Mouse (Mus musculus): Measurements from ENCODE around the gene Pds5b. TPM values are rescaled to one million over a fixed set of nuclear protein-coding genes. Genes with fewer than 3 reads are reported as not detected.
"Not testable (repeated sequence)": the region's sequence is repeated elsewhere in the genome, so short reads cannot be mapped to it uniquely, and the experiment has no call there.

The Pds5b gene
- polyA plus RNA-seq (2014; fragmentation: Nextera tagmentation; extraction: Ambion mirVana) = 31.8 and 38.0 TPM in 2 replicates

DNA sequence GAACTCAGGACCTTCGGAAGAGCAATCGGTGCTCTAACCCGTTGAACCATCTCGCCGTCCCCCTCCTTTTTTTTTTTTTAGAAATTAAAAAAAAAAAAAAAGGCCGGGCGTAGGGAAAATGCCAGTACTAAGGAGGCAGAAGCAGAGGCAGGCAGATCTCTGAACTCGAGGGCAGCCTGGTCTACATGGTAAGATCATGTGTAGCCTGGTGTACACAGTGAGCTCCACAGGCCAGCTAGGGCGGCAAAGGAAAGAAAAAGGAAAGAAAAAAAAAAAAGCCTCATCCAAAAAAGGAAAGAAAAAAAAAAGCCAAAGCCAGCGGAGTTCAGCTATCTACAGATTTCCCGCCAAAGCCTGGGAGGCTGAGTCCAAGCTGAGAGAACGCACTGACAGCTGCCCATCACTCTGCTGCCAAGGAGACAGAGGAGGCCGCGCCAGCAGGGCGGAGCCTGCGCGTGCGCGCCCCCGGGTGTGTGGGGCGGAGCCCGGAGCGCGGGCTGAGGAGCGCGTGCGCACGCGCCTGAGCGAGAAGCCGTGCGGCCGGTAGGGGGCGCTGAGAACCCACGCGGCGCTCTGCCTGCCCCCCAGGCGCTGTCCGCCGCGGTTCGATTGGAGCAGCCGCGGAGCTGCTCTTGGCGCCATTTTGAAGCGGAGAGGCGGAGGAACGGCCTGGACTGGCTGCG, at the start of gene Pds5b:
Gene Pds5b, plus strand, starts transcription at position 587 of the 683 bp plus-strand sequence.
- H3K9me3 ChIP-seq (replicated peaks; ENCODE audit: control insufficient read depth, low read length) = no peaks in the 10 kb centered on the region
- H3K9ac ChIP-seq (ENCODE audit: low read length) = peak within 1 kb of the TSS; percentile 93
- peak within 1 kb of the TSS; percentile 58 for H3K4me2 ChIP-seq (ENCODE audit: low read length)
- DNase-seq (ENCODE audit: low spot score) = peak; percentile 97
- H3K27me3 ChIP-seq (replicated peaks; ENCODE audit: control insufficient read depth, insufficient read depth, low read length) = no peaks in the 10 kb centered on the region
- peak within 1 kb of the TSS; percentile 96 for H3K27ac ChIP-seq (ENCODE audit: low read depth, low read length)
- ATAC-seq = peak; percentile 97
- H3K36me3 ChIP-seq (ENCODE audit: control insufficient read depth, insufficient read depth, low read length) = no peaks in the 10 kb centered on the region
- WGBS = 13% methylated on average over 48 of the region's 49 CpGs
- H3K4me3 ChIP-seq (ENCODE audit: low read depth, low read length) = peak within 1 kb of the TSS; percentile 89
- H3K4me1 ChIP-seq (ENCODE audit: control insufficient read depth, insufficient read depth, low read length) = peaks cover 6% of the 10 kb centered on the region

DNA sequence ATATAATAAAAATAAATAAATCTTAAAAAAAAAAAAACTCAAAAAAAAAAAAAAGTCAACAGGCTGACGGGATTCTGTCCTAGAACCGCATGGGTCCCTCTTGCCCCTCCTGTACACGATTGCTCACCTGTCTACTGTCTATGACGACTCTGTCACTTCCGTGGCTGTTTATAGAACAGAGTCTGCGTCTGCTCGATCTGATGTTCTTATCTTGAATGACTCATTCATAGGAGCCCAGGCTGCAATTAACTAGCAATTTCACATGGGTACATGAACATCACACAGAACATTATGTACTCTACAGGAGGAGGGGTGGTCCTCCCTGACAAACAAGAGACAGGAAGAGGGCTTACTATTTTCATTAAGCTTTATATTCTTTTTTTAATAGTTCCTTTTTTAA, 48.0 kb upstream of the Pds5b start:
- Histone ChIP-seq H3K4me2 (ENCODE audit: low read length) (no peak overlapping the region), H3K27me3 (replicated peaks; ENCODE audit: control insufficient read depth, insufficient read depth, low read length) (no peaks in the 10 kb centered on the region), H3K36me3 (ENCODE audit: control insufficient read depth, insufficient read depth, low read length) (no peaks in the 10 kb centered on the region), H3K9me3 (replicated peaks; ENCODE audit: control insufficient read depth, low read length) (no peaks in the 10 kb centered on the region), H3K27ac (ENCODE audit: low read depth, low read length) (no peak overlapping the region), H3K9ac (ENCODE audit: low read length) (no peak overlapping the region), H3K4me3 (ENCODE audit: low read depth, low read length) (no peak overlapping the region), H3K4me1 (ENCODE audit: control insufficient read depth, insufficient read depth, low read length) (no peaks in the 10 kb centered on the region)
- 95% methylated on average over 7 of the region's 7 CpGs for WGBS
- ATAC-seq = no peak
- DNase-seq (ENCODE audit: low spot score) = no peak

DNA sequence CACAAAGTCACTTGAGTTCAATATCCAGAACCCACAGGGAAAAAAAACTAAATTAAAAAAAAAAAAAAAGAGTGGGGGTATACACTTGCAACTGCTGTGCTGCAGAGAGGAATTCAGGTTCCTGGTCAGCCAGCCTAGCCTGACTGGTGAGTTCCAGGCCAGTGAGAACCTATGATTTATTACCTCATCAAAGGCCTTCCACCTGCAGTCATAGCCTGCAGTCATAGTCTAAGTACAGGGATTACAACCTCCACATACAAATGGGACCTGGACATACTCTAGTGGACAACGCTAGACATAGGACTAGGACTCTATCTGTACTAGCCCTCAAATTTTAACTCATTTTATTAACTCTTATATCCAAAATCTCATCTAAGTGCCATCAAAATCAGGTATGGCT, 44.3 kb upstream of the Pds5b start:
- ATAC-seq = no peak
- H3K27ac ChIP-seq (ENCODE audit: low read depth, low read length) = no peak overlapping the region
- no peak overlapping the region for H3K4me3 ChIP-seq (ENCODE audit: low read depth, low read length)
- H3K4me2 ChIP-seq (ENCODE audit: low read length) = no peak overlapping the region
- H3K27me3 ChIP-seq (replicated peaks; ENCODE audit: control insufficient read depth, insufficient read depth, low read length) = no peaks in the 10 kb centered on the region
- DNase-seq (ENCODE audit: low spot score) = no peak
- no peaks in the 10 kb centered on the region for H3K9me3 ChIP-seq (replicated peaks; ENCODE audit: control insufficient read depth, low read length)
- H3K36me3 ChIP-seq (ENCODE audit: control insufficient read depth, insufficient read depth, low read length) = no peaks in the 10 kb centered on the region
- H3K9ac ChIP-seq (ENCODE audit: low read length) = no peak overlapping the region
- WGBS = 100% methylated on average over 1 of the region's 1 CpGs
- no peaks in the 10 kb centered on the region for H3K4me1 ChIP-seq (ENCODE audit: control insufficient read depth, insufficient read depth, low read length)

DNA sequence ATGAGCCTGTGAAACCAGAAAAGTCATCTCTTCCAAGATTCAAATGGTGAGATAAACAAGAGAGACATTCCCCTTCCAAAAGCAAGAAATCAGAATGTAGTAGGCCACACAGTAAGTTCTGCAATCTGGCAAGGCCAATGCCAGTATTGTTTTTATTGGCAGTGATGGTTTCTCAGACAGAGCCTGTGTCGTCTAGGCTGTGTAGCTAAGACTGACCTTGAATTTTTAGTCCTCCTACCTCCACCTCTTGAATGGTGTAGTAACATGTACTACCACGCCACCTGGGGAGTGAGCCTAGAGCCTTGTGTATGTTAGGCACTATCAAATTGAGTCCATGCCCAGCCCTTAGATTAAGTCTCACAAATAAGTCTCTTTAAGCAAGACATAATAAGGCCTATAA, 43.8 kb upstream of the Pds5b start:
- H3K9me3 ChIP-seq (replicated peaks; ENCODE audit: control insufficient read depth, low read length) = no peaks in the 10 kb centered on the region
- H3K4me1 ChIP-seq (ENCODE audit: control insufficient read depth, insufficient read depth, low read length) = no peaks in the 10 kb centered on the region
- H3K4me2 ChIP-seq (ENCODE audit: low read length) = no peak overlapping the region
- DNase-seq (ENCODE audit: low spot score) (no peak), ATAC-seq (no peak)
- WGBS = 90% methylated on average over 2 of the region's 2 CpGs
- H3K27ac ChIP-seq (ENCODE audit: low read depth, low read length) = no peak overlapping the region
- no peak overlapping the region for H3K9ac ChIP-seq (ENCODE audit: low read length)
- H3K36me3 ChIP-seq (ENCODE audit: control insufficient read depth, insufficient read depth, low read length) = peaks cover under 1% of the 10 kb centered on the region; the same call in 1 of the 2 replicates
- no peak overlapping the region for H3K4me3 ChIP-seq (ENCODE audit: low read depth, low read length)
- H3K27me3 ChIP-seq (replicated peaks; ENCODE audit: control insufficient read depth, insufficient read depth, low read length) = no peaks in the 10 kb centered on the region

DNA sequence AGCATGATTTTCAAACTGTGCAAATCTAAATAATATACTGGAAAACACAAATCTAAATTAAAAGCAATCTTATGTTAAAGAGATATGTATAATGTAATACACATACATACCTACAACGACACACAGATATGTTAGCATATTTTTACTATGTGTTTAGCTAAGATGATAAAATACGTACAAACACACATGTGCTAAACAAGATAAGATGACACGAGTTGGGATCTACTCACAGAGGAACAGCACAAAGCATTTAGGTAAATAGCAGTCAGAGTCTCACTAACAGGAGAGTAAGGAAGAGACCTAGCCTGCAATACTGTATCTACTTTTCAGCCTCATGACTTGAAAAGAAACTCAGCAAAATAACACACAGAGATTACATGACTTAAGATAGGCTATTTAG, 32.1 kb upstream of the Pds5b start:
- ATAC-seq = no peak
- H3K9me3 ChIP-seq (replicated peaks; ENCODE audit: control insufficient read depth, low read length) = no peaks in the 10 kb centered on the region
- H3K36me3 ChIP-seq (ENCODE audit: control insufficient read depth, insufficient read depth, low read length) = peaks cover 47% of the 10 kb centered on the region
- DNase-seq (ENCODE audit: low spot score) = no peak
- no peaks in the 10 kb centered on the region for H3K27me3 ChIP-seq (replicated peaks; ENCODE audit: control insufficient read depth, insufficient read depth, low read length)
- WGBS = 92% methylated on average over 3 of the region's 3 CpGs
- no peak overlapping the region for H3K9ac ChIP-seq (ENCODE audit: low read length)
- no peak overlapping the region for H3K4me3 ChIP-seq (ENCODE audit: low read depth, low read length)
- no peak overlapping the region for H3K27ac ChIP-seq (ENCODE audit: low read depth, low read length)
- H3K4me1 ChIP-seq (ENCODE audit: control insufficient read depth, insufficient read depth, low read length) = no peaks in the 10 kb centered on the region
- H3K4me2 ChIP-seq (ENCODE audit: low read length) = no peak overlapping the region

DNA sequence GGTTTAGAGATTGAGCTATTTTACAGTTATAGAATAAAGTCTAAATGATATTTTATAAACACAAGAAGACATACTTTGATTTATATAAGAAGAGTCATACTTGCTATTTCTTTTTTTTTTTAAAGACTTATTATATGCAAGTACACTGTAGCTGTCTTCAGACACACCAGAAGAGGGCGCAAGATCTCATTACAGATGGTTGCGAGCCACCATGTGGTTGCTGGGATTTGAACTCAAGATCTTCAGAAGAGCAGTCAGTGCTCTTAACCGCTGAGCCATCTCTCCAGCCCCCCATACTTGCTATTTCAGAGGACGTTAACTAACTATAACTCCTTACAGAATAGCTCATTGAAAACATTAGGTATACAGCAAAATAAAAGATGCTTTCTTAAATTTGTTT, 30.1 kb upstream of the Pds5b start:
- WGBS = 95% methylated on average over 4 of the region's 4 CpGs

DNA sequence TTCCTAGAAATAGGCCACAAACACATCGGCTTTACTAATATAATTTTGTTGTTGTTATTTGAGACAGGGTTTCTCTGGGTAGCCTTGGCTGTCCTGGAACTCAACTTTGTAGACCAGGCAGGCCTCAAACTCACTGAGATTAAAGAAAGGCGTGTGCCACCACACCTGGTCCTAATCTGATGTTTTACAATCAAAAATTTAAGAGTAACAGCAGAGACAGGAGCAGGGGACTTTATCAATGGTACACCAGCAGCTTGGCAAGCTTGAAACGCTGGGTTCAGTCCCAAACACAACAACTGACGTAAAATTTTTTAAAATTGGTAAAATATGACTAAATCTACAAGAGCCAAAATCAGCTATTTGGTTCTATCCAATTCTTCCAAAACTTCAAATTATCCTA, 28.6 kb upstream of the Pds5b start:
- H3K4me3 ChIP-seq (ENCODE audit: low read depth, low read length) = no peak overlapping the region
- no peaks in the 10 kb centered on the region for H3K27me3 ChIP-seq (replicated peaks; ENCODE audit: control insufficient read depth, insufficient read depth, low read length)
- H3K27ac ChIP-seq (ENCODE audit: low read depth, low read length) = no peak overlapping the region
- H3K9me3 ChIP-seq (replicated peaks; ENCODE audit: control insufficient read depth, low read length) = no peaks in the 10 kb centered on the region
- WGBS = 95% methylated on average over 4 of the region's 4 CpGs
- H3K36me3 ChIP-seq (ENCODE audit: control insufficient read depth, insufficient read depth, low read length) = peaks cover 45% of the 10 kb centered on the region
- DNase-seq (ENCODE audit: low spot score) (no peak), ATAC-seq (no peak)
- H3K9ac ChIP-seq (ENCODE audit: low read length) = no peak overlapping the region
- no peaks in the 10 kb centered on the region for H3K4me1 ChIP-seq (ENCODE audit: control insufficient read depth, insufficient read depth, low read length)
- H3K4me2 ChIP-seq (ENCODE audit: low read length) = no peak overlapping the region

More for the DNA sequence above, 30.1 kb upstream of the Pds5b start:
- not testable (repeated sequence) for DNase-seq (ENCODE audit: low spot score); H3K9ac ChIP-seq (ENCODE audit: low read length); H3K9me3 ChIP-seq (replicated peaks; ENCODE audit: control insufficient read depth, low read length); H3K27me3 ChIP-seq (replicated peaks; ENCODE audit: control insufficient read depth, insufficient read depth, low read length); H3K27ac ChIP-seq (ENCODE audit: low read depth, low read length); ATAC-seq; H3K4me1 ChIP-seq (ENCODE audit: control insufficient read depth, insufficient read depth, low read length); H3K4me2 ChIP-seq (ENCODE audit: low read length); H3K4me3 ChIP-seq (ENCODE audit: low read depth, low read length)
- H3K36me3 ChIP-seq (ENCODE audit: control insufficient read depth, insufficient read depth, low read length) = peaks cover 40% of the 10 kb centered on the region

DNA sequence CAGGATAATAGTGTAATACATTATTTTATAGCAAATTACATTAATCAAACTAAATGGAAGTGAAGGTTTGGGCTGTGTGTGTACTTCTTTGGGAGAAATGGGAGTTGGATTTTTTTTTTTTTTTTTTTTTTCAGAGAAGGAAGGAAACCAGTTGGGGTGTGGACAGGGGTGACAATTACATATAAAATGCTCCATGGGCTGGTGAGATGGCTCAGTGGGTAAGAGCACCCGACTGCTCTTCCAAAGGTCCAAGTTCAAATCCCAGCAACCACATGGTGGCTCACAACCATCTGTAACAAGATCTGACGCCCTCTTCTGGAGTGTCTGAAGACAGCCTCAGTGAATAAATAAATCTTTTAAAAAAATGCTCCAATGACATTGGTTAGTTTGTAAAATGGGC, 21.0 kb upstream of the Pds5b start:
- H3K36me3 ChIP-seq (ENCODE audit: control insufficient read depth, insufficient read depth, low read length) = peaks cover 15% of the 10 kb centered on the region
- no peak overlapping the region for H3K4me3 ChIP-seq (ENCODE audit: low read depth, low read length)
- ATAC-seq (no peak), DNase-seq (ENCODE audit: low spot score) (no peak)
- H3K4me1 ChIP-seq (ENCODE audit: control insufficient read depth, insufficient read depth, low read length) = no peaks in the 10 kb centered on the region
- H3K9me3 ChIP-seq (replicated peaks; ENCODE audit: control insufficient read depth, low read length) = no peaks in the 10 kb centered on the region
- no peaks in the 10 kb centered on the region for H3K27me3 ChIP-seq (replicated peaks; ENCODE audit: control insufficient read depth, insufficient read depth, low read length)
- no peak overlapping the region for H3K4me2 ChIP-seq (ENCODE audit: low read length)
- 98% methylated on average over 2 of the region's 2 CpGs for WGBS
- H3K27ac ChIP-seq (ENCODE audit: low read depth, low read length) = no peak overlapping the region
- no peak overlapping the region for H3K9ac ChIP-seq (ENCODE audit: low read length)

DNA sequence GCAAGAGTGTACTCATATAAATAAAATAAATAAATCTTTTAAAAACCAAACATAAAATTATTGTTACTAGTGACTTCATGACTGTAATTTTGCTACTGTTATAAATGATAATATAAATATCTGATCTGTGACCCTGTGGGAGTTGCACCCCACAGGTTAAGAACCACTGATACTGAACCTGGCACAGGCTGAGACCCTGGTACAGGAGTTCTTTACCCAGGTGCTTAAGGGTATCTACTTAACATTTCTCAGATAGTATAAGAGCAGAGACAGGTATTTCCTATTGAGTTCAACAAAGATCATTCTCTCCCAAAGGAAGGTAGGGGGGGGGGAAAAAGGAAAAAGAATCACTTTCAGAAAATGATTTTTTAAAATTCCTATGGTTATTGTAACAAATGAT, 19.0 kb upstream of the Pds5b start:
- H3K27me3 ChIP-seq (replicated peaks; ENCODE audit: control insufficient read depth, insufficient read depth, low read length) = no peaks in the 10 kb centered on the region
- no peak overlapping the region for H3K4me3 ChIP-seq (ENCODE audit: low read depth, low read length)
- no peak overlapping the region for H3K27ac ChIP-seq (ENCODE audit: low read depth, low read length)
- ATAC-seq (no peak), DNase-seq (ENCODE audit: low spot score) (no peak)
- H3K9ac ChIP-seq (ENCODE audit: low read length) = no peak overlapping the region
- H3K9me3 ChIP-seq (replicated peaks; ENCODE audit: control insufficient read depth, low read length) = no peaks in the 10 kb centered on the region
- H3K4me2 ChIP-seq (ENCODE audit: low read length) = no peak overlapping the region
- peaks cover 4% of the 10 kb centered on the region; the same call in 1 of the 2 replicates for H3K36me3 ChIP-seq (ENCODE audit: control insufficient read depth, insufficient read depth, low read length)
- H3K4me1 ChIP-seq (ENCODE audit: control insufficient read depth, insufficient read depth, low read length) = peaks cover 3% of the 10 kb centered on the region; the same call in 1 of the 2 replicates

Data from forebrain, embryonic 14.5 days (tissue).